Mouse (Mus musculus): ENCODE results near the gene Fam151b.

Gene Fam151b

GRCm38 (mm10) chr13:92483852-92484463, at the start of gene Fam151b:
Gene Fam151b (minus strand): TSS chr13:92484015.
- peak; percentile 98 for ATAC-seq (ENCODE audit: low TSS enrichment)

GRCm38 (mm10) chr13:92532216-92532615, 48.4 kb upstream of the Fam151b start:
- no peak for ATAC-seq (ENCODE audit: low TSS enrichment)

GRCm38 (mm10) chr13:92531237-92531636, 47.4 kb upstream of the Fam151b start:
- ATAC-seq (ENCODE audit: low TSS enrichment): no peak

- ATAC-seq (ENCODE audit: low TSS enrichment): peak; percentile 94
Observed at GRCm38 (mm10) chr13:92530721-92531211, 47.0 kb upstream of the Fam151b start, which contains the start of gene Zfyve16. Gene Zfyve16 (minus strand): TSS chr13:92530868.

- ATAC-seq (ENCODE audit: low TSS enrichment): peak; percentile 82; the same call in 1 of the 2 replicates
Observed at GRCm38 (mm10) chr13:92529828-92530720, 46.3 kb upstream of the Fam151b start.

- ATAC-seq (ENCODE audit: low TSS enrichment): no peak
Observed at GRCm38 (mm10) chr13:92523178-92523813, 39.5 kb upstream of the Fam151b start.

GRCm38 (mm10) chr13:92504871-92505270, 21.1 kb upstream of the Fam151b start:
- no peak for ATAC-seq (ENCODE audit: low TSS enrichment)

GRCm38 (mm10) chr13:92491923-92492322, 8.1 kb upstream of the Fam151b start:
- ATAC-seq (ENCODE audit: low TSS enrichment): no peak

GRCm38 (mm10) chr13:92490817-92491216, 7.0 kb upstream of the Fam151b start:
- ATAC-seq (ENCODE audit: low TSS enrichment): peak; percentile 31; the same call in 1 of the 2 replicates

- ATAC-seq (ENCODE audit: low TSS enrichment): 0 out of 2 replicates have a peak, but pooled peaks have one; percentile 7
Observed at GRCm38 (mm10) chr13:92483348-92483747, 467 bp downstream of the Fam151b start.

GRCm38 (mm10) chr13:92470151-92470550, 13.7 kb downstream of the Fam151b start:
- no peak for ATAC-seq (ENCODE audit: low TSS enrichment)

- ATAC-seq (ENCODE audit: low TSS enrichment): no peak
Observed at GRCm38 (mm10) chr13:92469381-92469780, 14.4 kb downstream of the Fam151b start.

- no peak for ATAC-seq (ENCODE audit: low TSS enrichment)
Observed at GRCm38 (mm10) chr13:92467891-92468290, 15.9 kb downstream of the Fam151b start.

- ATAC-seq (ENCODE audit: low TSS enrichment): no peak
Observed at GRCm38 (mm10) chr13:92464698-92465097, 19.1 kb downstream of the Fam151b start.

- no peak for ATAC-seq (ENCODE audit: low TSS enrichment)
Observed at GRCm38 (mm10) chr13:92446872-92447271, 36.9 kb downstream of the Fam151b start.

- no peak for ATAC-seq (ENCODE audit: low TSS enrichment)
Observed at GRCm38 (mm10) chr13:92440286-92440685, 43.5 kb downstream of the Fam151b start.

GRCm38 (mm10) chr13:92438656-92439055, 45.2 kb downstream of the Fam151b start:
- no peak for ATAC-seq (ENCODE audit: low TSS enrichment)

GRCm38 (mm10) chr13:92427351-92427855, 56.4 kb downstream of the Fam151b start:
- no peak for ATAC-seq (ENCODE audit: low TSS enrichment)

GRCm38 (mm10) chr13:92426294-92427051, 57.3 kb downstream of the Fam151b start:
- ATAC-seq (ENCODE audit: low TSS enrichment): peak; percentile 15; the same call in 1 of the 2 replicates

- ATAC-seq (ENCODE audit: low TSS enrichment): peak; percentile 74
Observed at GRCm38 (mm10) chr13:92425758-92426264, 58.0 kb downstream of the Fam151b start, which contains the start of gene Ankrd34b. Gene Ankrd34b (plus strand): TSS chr13:92425896.

GRCm38 (mm10) chr13:92423711-92424110, 60.1 kb downstream of the Fam151b start:
- ATAC-seq (ENCODE audit: low TSS enrichment): peak; percentile 39
